Mouse (Mus musculus): ENCODE measurements around the gene Gm43738.
"Not testable (repeated sequence)": the region's sequence is repeated elsewhere in the genome, so short reads cannot be mapped to it uniquely, and the experiment has no call there.

Gene Gm43738

GRCm38 (mm10) chr3:89101812-89102494 is 1.1 kb upstream of the Gm43738 start, which contains the start of gene Fdps:
Fdps (minus strand) TSS chr3:89101959.
- DNase-seq = peak; percentile 97

GRCm38 (mm10) chr3:89101459-89101811 is 536 bp upstream of the Gm43738 start:
- no peak for DNase-seq

GRCm38 (mm10) chr3:89094021-89094420 is 6.9 kb downstream of the Gm43738 start:
- no peak for DNase-seq

GRCm38 (mm10) chr3:89093175-89093574 is 7.7 kb downstream of the Gm43738 start, which contains the start of gene Rusc1:
Rusc1 (minus strand) TSS chr3:89093311.
- DNase-seq = peak; percentile 93

- DNase-seq = no peak
Measured at GRCm38 (mm10) chr3:89092509-89093090, 8.3 kb downstream of the Gm43738 start.

GRCm38 (mm10) chr3:89091811-89092508 is 8.9 kb downstream of the Gm43738 start:
- no peak for DNase-seq

GRCm38 (mm10) chr3:89090694-89091655 is 9.9 kb downstream of the Gm43738 start:
- peak; percentile 90 for DNase-seq

- DNase-seq = peak; percentile 89
Measured at GRCm38 (mm10) chr3:89089882-89090591, 10.9 kb downstream of the Gm43738 start.

- DNase-seq = peak; percentile 31
Measured at GRCm38 (mm10) chr3:89088974-89089373, 11.9 kb downstream of the Gm43738 start.

- peak; percentile 91 for DNase-seq
Measured at GRCm38 (mm10) chr3:89087338-89088110, 13.4 kb downstream of the Gm43738 start.

- DNase-seq = no peak
Measured at GRCm38 (mm10) chr3:89084654-89085190, 16.2 kb downstream of the Gm43738 start.

- DNase-seq = no peak
Measured at GRCm38 (mm10) chr3:89084133-89084532, 16.8 kb downstream of the Gm43738 start.

GRCm38 (mm10) chr3:89082287-89082686 is 18.6 kb downstream of the Gm43738 start:
- DNase-seq = not testable (repeated sequence)

GRCm38 (mm10) chr3:89077383-89077782 is 23.5 kb downstream of the Gm43738 start:
- DNase-seq = no peak

- DNase-seq = no peak
Measured at GRCm38 (mm10) chr3:89067265-89067664, 33.6 kb downstream of the Gm43738 start.

- no peak for DNase-seq
Measured at GRCm38 (mm10) chr3:89061696-89062095, 39.2 kb downstream of the Gm43738 start.

GRCm38 (mm10) chr3:89058783-89059182 is 42.1 kb downstream of the Gm43738 start:
- DNase-seq = peak; percentile 39

GRCm38 (mm10) chr3:89058361-89058760 is 42.5 kb downstream of the Gm43738 start:
- DNase-seq = no peak

GRCm38 (mm10) chr3:89043359-89043758 is 57.5 kb downstream of the Gm43738 start:
- DNase-seq = no peak
